Mouse (Mus musculus) midbrain, embryonic 16.5 days (tissue): ENCODE measurements at regions not wholly inside any gene's neighbourhood (a gene's known extent, or its start where the extent isn't known, plus 50 kb on each side); places are given as distances from the start of the nearest gene placed in this dataset.

Experiments
- ATAC-seq: fragments of 200-750 bp; cut with Nextera tagmentation; 2 replicates; pipeline ENCODE4 v1.8.0; 2017; ENCODE audit warnings: moderate TSS enrichment
- H3K27ac ChIP-seq: fragments of 300-500 bp; sonication (generic); 2 replicates; pipeline ENCODE4 v1.5.1; 2014; ENCODE audit warnings: mild to moderate bottlenecking, low read length, mixed read lengths
- H3K27me3 ChIP-seq: fragments of 300-500 bp; sonication (generic); 2 replicates; pipeline ENCODE4 v1.6.1; 2014; ENCODE audit warnings: low read depth, low read length, mixed read lengths; ENCODE audit not compliant: control insufficient read depth, insufficient read depth
- H3K36me3 ChIP-seq: fragments of 300-500 bp; sonication (generic); 2 replicates; pipeline ENCODE4 v1.6.1; 2014; ENCODE audit warnings: mild to moderate bottlenecking, low read length, moderate library complexity, mixed read lengths; ENCODE audit not compliant: control insufficient read depth, insufficient read depth
- H3K4me1 ChIP-seq: fragments of 300-500 bp; sonication (generic); 2 replicates; pipeline ENCODE4 v1.6.1; 2014; ENCODE audit warnings: mild to moderate bottlenecking, low read length, mixed read lengths; ENCODE audit not compliant: control insufficient read depth, insufficient read depth
- H3K4me2 ChIP-seq: fragments of 300-500 bp; sonication (generic); 2 replicates; pipeline ENCODE4 v1.6.1; 2014; ENCODE audit warnings: mild to moderate bottlenecking, low read length, mixed read lengths
- H3K4me3 ChIP-seq: fragments of 300-500 bp; sonication (generic); 2 replicates; pipeline ENCODE4 v1.5.1; 2014; ENCODE audit warnings: low read depth, mild to moderate bottlenecking, low read length, moderate library complexity, mixed read lengths
- H3K9ac ChIP-seq: fragments of 300-500 bp; sonication (generic); 2 replicates; pipeline ENCODE4 v1.6.1; 2014; ENCODE audit warnings: low read depth, low read length, mixed read lengths
- H3K9me3 ChIP-seq: fragments of 300-500 bp; sonication (generic); replicated peaks from 2 replicates; pipeline ENCODE4 v1.6.1; 2014; ENCODE audit warnings: mild to moderate bottlenecking, low read length, mixed read lengths; ENCODE audit not compliant: control insufficient read depth, poor library complexity, severe bottlenecking
- WGBS: fragments of 180-500 bp; shearing (Covaris S2); extraction: QIAGEN DNeasy Blood & Tissue Kit; methylation state at CpG from one replicate; pipeline ENCODE4 v1.1.7; 2014; 5-methylcytosine and 5-hydroxymethylcytosine counted together

GRCm38 (mm10) chr8:77987237-77987636 lies 225.9 kb upstream of the Ttc29 start:
- ATAC-seq, result no peak

GRCm38 (mm10) chr8:77988291-77989056 lies 224.6 kb upstream of the Ttc29 start:
- Histone ChIP-seq H3K27me3 (no peaks in the 10 kb centered on the region), H3K9me3 (no peaks in the 10 kb centered on the region), H3K4me2 (no peak overlapping the region), H3K4me1 (no peaks in the 10 kb centered on the region), H3K36me3 (no peaks in the 10 kb centered on the region), H3K27ac (no peak overlapping the region), H3K4me3 (no peak overlapping the region), H3K9ac (no peak overlapping the region)
- ATAC-seq, result no peak
- WGBS, result 83% methylated on average over 8 of the region's 8 CpGs

More at GRCm38 (mm10) chr8:77987237-77987636, 225.9 kb upstream of the Ttc29 start:
- Histone ChIP-seq H3K9me3 (no peaks in the 10 kb centered on the region), H3K36me3 (no peaks in the 10 kb centered on the region), H3K4me1 (no peaks in the 10 kb centered on the region), H3K4me3 (no peak overlapping the region), H3K27ac (no peak overlapping the region), H3K27me3 (no peaks in the 10 kb centered on the region), H3K4me2 (no peak overlapping the region), H3K9ac (no peak overlapping the region)

GRCm38 (mm10) chr8:77991050-77991449 lies 222.0 kb upstream of the Ttc29 start:
- no peak overlapping the region for H3K4me2 ChIP-seq
- no peak overlapping the region for H3K4me3 ChIP-seq
- 38% methylated on average over 4 of the region's 4 CpGs for WGBS
- H3K27ac ChIP-seq, result no peak overlapping the region
- no peaks in the 10 kb centered on the region for H3K9me3 ChIP-seq
- H3K9ac ChIP-seq, result no peak overlapping the region
- ATAC-seq, result no peak
- H3K27me3 ChIP-seq, result no peaks in the 10 kb centered on the region
- no peaks in the 10 kb centered on the region for H3K36me3 ChIP-seq
- H3K4me1 ChIP-seq, result no peaks in the 10 kb centered on the region

- Histone ChIP-seq H3K9ac (no peak overlapping the region), H3K27ac (no peak overlapping the region), H3K36me3 (no peaks in the 10 kb centered on the region), H3K27me3 (no peaks in the 10 kb centered on the region), H3K4me2 (no peak overlapping the region), H3K4me1 (peaks cover 2% of the 10 kb centered on the region; the same call in 1 of the 2 replicates), H3K4me3 (no peak overlapping the region), H3K9me3 (no peaks in the 10 kb centered on the region)
- no peak for ATAC-seq
- 73% methylated on average over 3 of the region's 3 CpGs for WGBS
These were observed 212.8 kb upstream of the Ttc29 start for GRCm38 (mm10) chr8:78000303-78000702.

GRCm38 (mm10) chr8:78001656-78002055 lies 211.4 kb upstream of the Ttc29 start:
- H3K36me3 ChIP-seq, result no peaks in the 10 kb centered on the region
- WGBS, result 42% methylated on average over 5 of the region's 5 CpGs
- H3K27me3 ChIP-seq, result no peaks in the 10 kb centered on the region
- peaks cover 2% of the 10 kb centered on the region; the same call in 1 of the 2 replicates for H3K4me1 ChIP-seq
- H3K27ac ChIP-seq, result no peak overlapping the region
- H3K4me3 ChIP-seq, result no peak overlapping the region
- H3K9me3 ChIP-seq, result no peaks in the 10 kb centered on the region
- peak; percentile 36; the same call in 1 of the 2 replicates for ATAC-seq
- H3K9ac ChIP-seq, result no peak overlapping the region; the same call in 1 of the 2 replicates
- H3K4me2 ChIP-seq, result no peak overlapping the region

- Histone ChIP-seq H3K36me3 (no peaks in the 10 kb centered on the region), H3K27ac (no peak overlapping the region), H3K9ac (no peak overlapping the region), H3K4me2 (no peak overlapping the region), H3K4me1 (peaks cover 2% of the 10 kb centered on the region; the same call in 1 of the 2 replicates), H3K9me3 (no peaks in the 10 kb centered on the region), H3K27me3 (no peaks in the 10 kb centered on the region), H3K4me3 (no peak overlapping the region)
- 11% methylated on average over 3 of the region's 3 CpGs for WGBS
- ATAC-seq, result no peak
These were observed 211.0 kb upstream of the Ttc29 start for GRCm38 (mm10) chr8:78002071-78002470.

GRCm38 (mm10) chr8:78003888-78004543 lies 209.1 kb upstream of the Ttc29 start:
- Histone ChIP-seq H3K4me1 (peaks cover 2% of the 10 kb centered on the region; the same call in 1 of the 2 replicates), H3K27me3 (no peaks in the 10 kb centered on the region), H3K9me3 (no peaks in the 10 kb centered on the region), H3K4me3 (no peak overlapping the region), H3K27ac (no peak overlapping the region), H3K9ac (no peak overlapping the region), H3K4me2 (0 out of 2 replicates have a peak overlapping the region, but pooled peaks have one; percentile 14), H3K36me3 (no peaks in the 10 kb centered on the region)
- ATAC-seq, result peak; percentile 82
- 15% methylated on average over 10 of the region's 10 CpGs for WGBS

GRCm38 (mm10) chr8:78004891-78005290 lies 208.2 kb upstream of the Ttc29 start:
- Histone ChIP-seq H3K27me3 (no peaks in the 10 kb centered on the region), H3K36me3 (no peaks in the 10 kb centered on the region), H3K9me3 (no peaks in the 10 kb centered on the region), H3K27ac (no peak overlapping the region), H3K4me2 (no peak overlapping the region), H3K4me1 (peaks cover 2% of the 10 kb centered on the region; the same call in 1 of the 2 replicates), H3K9ac (no peak overlapping the region), H3K4me3 (no peak overlapping the region)
- ATAC-seq, result no peak; the same call in 1 of the 2 replicates
- WGBS, result 85% methylated on average over 12 of the region's 12 CpGs

- no peak for ATAC-seq
- Histone ChIP-seq H3K4me2 (no peak overlapping the region), H3K27ac (no peak overlapping the region), H3K9ac (no peak overlapping the region), H3K9me3 (no peaks in the 10 kb centered on the region), H3K27me3 (no peaks in the 10 kb centered on the region), H3K36me3 (no peaks in the 10 kb centered on the region), H3K4me1 (no peaks in the 10 kb centered on the region), H3K4me3 (no peak overlapping the region)
These were observed 200.0 kb upstream of the Ttc29 start for GRCm38 (mm10) chr8:78013101-78013500.
